Comparison of ENCODE assay signal across 19 mouse cellular contexts in the genomic region with DNA sequence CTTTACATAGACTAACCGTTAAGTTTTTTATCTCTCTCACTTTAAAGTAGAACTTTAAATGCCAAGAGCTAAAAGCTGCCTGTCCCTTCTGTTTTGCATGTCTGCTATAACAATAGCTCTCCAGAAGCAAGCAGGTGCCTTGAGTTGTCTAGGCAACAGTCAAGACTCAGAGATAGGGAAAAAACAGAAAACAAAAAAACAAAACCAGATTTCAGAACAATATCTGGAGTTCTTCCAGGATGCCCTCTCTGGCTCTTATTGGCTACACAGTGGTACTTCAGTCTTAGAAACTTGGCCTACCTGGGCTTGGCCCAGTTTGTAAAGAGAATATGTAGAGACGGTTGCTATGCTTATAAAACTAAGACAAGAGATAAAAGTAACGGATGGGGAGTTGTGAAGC. TPM values are rescaled to one million over a fixed set of nuclear protein-coding genes. Genes with fewer than 3 reads are reported as not detected.
"Had no signal": no experiment of that assay in that cellular context is flagged by ENCODE, and none has a peak within 500 bp of the region (broad histone marks: within the 10 kb centered on the region; RNA-seq: fewer than 3 reads in every experiment).

No protein-coding gene starts in this region.

- DNase-seq: lung, adult 18-20 months; lung, postnatal 10 days; lung, postnatal 4 days; midbrain, embryonic 14.5 days; right cerebral cortex, postnatal 14 days; thymus, adult 2 months; thymus, postnatal 25 days; thymus, postnatal 4 days had no signal

- H3K9ac ChIP-seq: lung, embryonic 14.5 days; neural tube, embryonic 13.5 days; neural tube, embryonic 15.5 days; stomach, embryonic 15.5 days had no signal

- H3K4me3 ChIP-seq: midbrain, embryonic 10.5 days; myocyte; neural tube, embryonic 13.5 days; neural tube, embryonic 15.5 days; stomach, embryonic 15.5 days had no signal

- H3K4me2 ChIP-seq: lung, embryonic 14.5 days; neural tube, embryonic 13.5 days; neural tube, embryonic 15.5 days; stomach, embryonic 15.5 days had no signal

- H3K27ac ChIP-seq: midbrain, embryonic 10.5 days; neural tube, embryonic 13.5 days; neural tube, embryonic 15.5 days; stomach, embryonic 15.5 days; stomach, postnatal 0 days had no signal

- ATAC-seq: midbrain, embryonic 16.5 days had no signal

- H3K27me3 ChIP-seq: neural tube, embryonic 13.5 days; neural tube, embryonic 15.5 days; stomach, embryonic 15.5 days had no signal

- H3K9me3 ChIP-seq: midbrain, embryonic 10.5 days; neural tube, embryonic 13.5 days; neural tube, embryonic 15.5 days; stomach, embryonic 15.5 days had no signal

- H3K36me3 ChIP-seq: midbrain, embryonic 10.5 days; neural tube, embryonic 13.5 days; neural tube, embryonic 15.5 days; stomach, embryonic 15.5 days had no signal

RNA-seq across cellular contexts. Expression of a gene that starts 2.8 kb away (rescaled TPM):
- total RNA-seq: megakaryocyte, adult 5-6 weeks had no signal
- polyA plus RNA-seq: lung, embryonic 14.5 days; myocyte; neural tube, embryonic 11.5 days; spleen, adult 2 months had no signal

RNA-seq across cellular contexts. Expression of a gene that starts 37.3 kb away (rescaled TPM):
- total RNA-seq: megakaryocyte, adult 5-6 weeks had no signal
- polyA plus RNA-seq: myocyte had no signal
